Mouse (Mus musculus) MEL (cell line): ENCODE data around the gene Limch1. TPM values are rescaled to one million over a fixed set of nuclear protein-coding genes. Genes with fewer than 3 reads are reported as not detected.

Experiments
- DNase-seq: peaks from one replicate; pipeline ENCODE4 v3.0.0; 2011; ENCODE audit warnings: low read depth, low spot score
- H3K27ac ChIP-seq: 2 replicates; pipeline ENCODE4 v1.5.1; 2012; ENCODE audit warnings: low read depth, mild to moderate bottlenecking, control low read depth, low read length, moderate library complexity; ENCODE audit not compliant: control insufficient read depth
- H3K27me3 ChIP-seq, 2 experiments: fragments of 150-350 bp in 1 of 2; sonication (generic) in 1 of 2; 2 replicates each; pipeline ENCODE4 v1.6.1; 2012; ENCODE audit warnings: low read length in 2 of 2, mild to moderate bottlenecking in 2 of 2, improper control_type of control experiment in 1 of 2, moderate library complexity in 1 of 2; ENCODE audit not compliant: insufficient read depth in 2 of 2, control insufficient read depth in 1 of 2
- H3K36me3 ChIP-seq, 2 experiments: 2 replicates each; pipeline ENCODE4 v1.6.1; 2012 to 2014; ENCODE audit warnings: low read length in 2 of 2, improper control_type of control experiment in 1 of 2, inconsistent platforms in 1 of 2, mild to moderate bottlenecking in 1 of 2; ENCODE audit not compliant: insufficient read depth in 2 of 2, control insufficient read depth in 1 of 2
- H3K4me1 ChIP-seq, 2 experiments: fragments of 150-350 bp in 1 of 2; sonication (generic) in 1 of 2; 2 replicates each; pipeline ENCODE4 v1.6.1; 2012; ENCODE audit warnings: low read length in 2 of 2, improper control_type of control experiment in 1 of 2, mild to moderate bottlenecking in 1 of 2; ENCODE audit not compliant: insufficient read depth in 2 of 2, control insufficient read depth in 1 of 2
- H3K4me3 ChIP-seq, 2 experiments: fragments of 150-350 bp in 1 of 2; sonication (generic) in 1 of 2; 2 replicates each; pipeline ENCODE4 v1.5.1; 2012; ENCODE audit warnings: low read depth in 2 of 2, low read length in 2 of 2, mild to moderate bottlenecking in 2 of 2, moderate library complexity in 2 of 2, control low read depth in 1 of 2, improper control_type of control experiment in 1 of 2; ENCODE audit not compliant: control insufficient read depth in 1 of 2, insufficient read depth in 1 of 2
- H3K79me2 ChIP-seq: 2 replicates; pipeline ENCODE4 v1.6.1; 2012; ENCODE audit warnings: mild to moderate bottlenecking, low read length, moderate library complexity; ENCODE audit not compliant: control insufficient read depth, poor library complexity, insufficient read depth
- H3K9ac ChIP-seq: 2 replicates; pipeline ENCODE4 v1.6.1; 2012; ENCODE audit warnings: low read depth, mild to moderate bottlenecking, control low read depth, low read length, moderate library complexity; ENCODE audit not compliant: control insufficient read depth, poor library complexity, severe bottlenecking
- H3K9me3 ChIP-seq: fragments of 150-350 bp; sonication (generic); replicated peaks from 2 replicates; pipeline ENCODE4 v1.6.1; 2012; ENCODE audit warnings: mild to moderate bottlenecking, low read length, improper control_type of control experiment, moderate library complexity; ENCODE audit not compliant: insufficient read depth
- CHD2 ChIP-seq: IDR thresholded peaks from 2 replicates; pipeline ENCODE4 v1.6.1; 2011; ENCODE audit warnings: low read length, improper control_type of control experiment
- CTCF ChIP-seq, 3 experiments: IDR thresholded peaks in 2 of 3; conservative IDR thresholded peaks in 1 of 3; 2 replicates each; pipeline ENCODE4 v1.5.1; 2011 to 2012; ENCODE audit warnings: low read length in 3 of 3, low read depth in 2 of 3, mild to moderate bottlenecking in 2 of 3, improper control_type of control experiment in 1 of 3, inconsistent platforms in 1 of 3, mixed read lengths in 1 of 3, moderate library complexity in 1 of 3; ENCODE audit not compliant: control insufficient read depth in 1 of 3, insufficient read depth in 1 of 3, poor library complexity in 1 of 3, severe bottlenecking in 1 of 3
- ELF1 ChIP-seq: IDR thresholded peaks from 2 replicates; pipeline ENCODE4 v1.6.1; 2014; ENCODE audit warnings: low read depth, mild to moderate bottlenecking, inconsistent platforms, low read length, improper control_type of control experiment, moderate library complexity
- EP300 ChIP-seq, 2 experiments: IDR thresholded peaks; 2 replicates each; pipeline ENCODE4 v1.6.1; 2011; ENCODE audit warnings: improper control_type of control experiment in 2 of 2, low read length in 2 of 2, low read depth in 1 of 2, mild to moderate bottlenecking in 1 of 2
- ETS1 ChIP-seq: IDR thresholded peaks from 2 replicates; pipeline ENCODE4 v1.6.1; 2012; ENCODE audit warnings: low read depth, mild to moderate bottlenecking, inconsistent platforms, low read length, improper control_type of control experiment, moderate library complexity
- GATA1 ChIP-seq: IDR thresholded peaks from 2 replicates; pipeline ENCODE4 v1.6.1; 2011; ENCODE audit warnings: low read depth, low read length, improper control_type of control experiment
- JUND ChIP-seq: IDR thresholded peaks from 2 replicates; pipeline ENCODE4 v1.6.1; 2011; ENCODE audit warnings: low read depth, mild to moderate bottlenecking, improper control_type of control experiment, low read length
- MAZ ChIP-seq: IDR thresholded peaks from 2 replicates; pipeline ENCODE4 v1.6.1; 2012; ENCODE audit warnings: low read depth, mild to moderate bottlenecking, inconsistent platforms, low read length, improper control_type of control experiment
- MEF2A ChIP-seq: IDR thresholded peaks from 2 replicates; pipeline ENCODE4 v1.6.1; 2014; ENCODE audit warnings: low read depth, mild to moderate bottlenecking, inconsistent platforms, low read length, improper control_type of control experiment; ENCODE audit not compliant: poor library complexity, insufficient replicate concordance, severe bottlenecking; ENCODE audit errors: extremely low read depth
- NELFE ChIP-seq: IDR thresholded peaks from 2 replicates; pipeline ENCODE4 v1.6.1; 2011; ENCODE audit warnings: low read depth, low read length, improper control_type of control experiment
- NRF1 ChIP-seq: IDR thresholded peaks from 2 replicates; pipeline ENCODE4 v1.6.1; 2014; ENCODE audit warnings: low read depth, mild to moderate bottlenecking, inconsistent platforms, low read length, improper control_type of control experiment, moderate library complexity; ENCODE audit not compliant: poor library complexity, insufficient read depth, severe bottlenecking
- POLR2A ChIP-seq, 2 experiments: IDR thresholded peaks; 2 replicates each; pipeline ENCODE4 v1.6.1; 2011 to 2012; ENCODE audit warnings: low read length in 2 of 2, mild to moderate bottlenecking in 2 of 2, control low read depth in 1 of 2, improper control_type of control experiment in 1 of 2, low read depth in 1 of 2, moderate library complexity in 1 of 2; ENCODE audit not compliant: control insufficient read depth in 1 of 2, insufficient read depth in 1 of 2, poor library complexity in 1 of 2
- SIN3A ChIP-seq: IDR thresholded peaks from 2 replicates; pipeline ENCODE4 v1.6.1; 2012; ENCODE audit warnings: low read length, improper control_type of control experiment, inconsistent platforms
- SMC3 ChIP-seq: IDR thresholded peaks from 2 replicates; pipeline ENCODE4 v1.6.1; 2011; ENCODE audit warnings: low read depth, low read length, improper control_type of control experiment
- TAL1 ChIP-seq: IDR thresholded peaks from 2 replicates; pipeline ENCODE4 v1.6.1; 2012; ENCODE audit warnings: mild to moderate bottlenecking, inconsistent platforms, low read length, moderate library complexity, mixed read lengths
- UBTF ChIP-seq: IDR thresholded peaks from 2 replicates; pipeline ENCODE4 v1.6.1; 2012; ENCODE audit warnings: low read depth, mild to moderate bottlenecking, inconsistent platforms, low read length, improper control_type of control experiment, moderate library complexity, borderline replicate concordance; ENCODE audit not compliant: insufficient read depth
- USF1 ChIP-seq: IDR thresholded peaks from 2 replicates; pipeline ENCODE4 v1.6.1; 2014; ENCODE audit warnings: low read depth, mild to moderate bottlenecking, inconsistent platforms, low read length, improper control_type of control experiment, moderate library complexity
- USF2 ChIP-seq, 2 experiments: IDR thresholded peaks; 2 replicates each; pipeline ENCODE4 v1.6.1; 2011 to 2012; ENCODE audit warnings: improper control_type of control experiment in 2 of 2, low read length in 2 of 2, borderline replicate concordance in 1 of 2, inconsistent platforms in 1 of 2, low read depth in 1 of 2, mild to moderate bottlenecking in 1 of 2; ENCODE audit not compliant: insufficient read depth in 1 of 2
- ZMIZ1 ChIP-seq: IDR thresholded peaks from 2 replicates; pipeline ENCODE4 v1.6.1; 2012; ENCODE audit warnings: low read depth, mild to moderate bottlenecking, inconsistent platforms, low read length, improper control_type of control experiment, moderate library complexity
- polyA plus RNA-seq, 2 experiments: library from polyadenylated mRNA; stranded (reverse) in 1 of 2; unstranded in 1 of 2; fragments of >175 nt in 1 of 2; fragments of >200 nt in 1 of 2; gene quantifications; 2 replicates each; pipeline versions ENCODE4 v1.2.1 to v1.2.4; 2012; ENCODE audit warnings: low replicate concordance in 2 of 2, low read depth in 1 of 2; ENCODE audit not compliant: insufficient read length in 2 of 2, insufficient read depth in 1 of 2, missing spikeins in 1 of 2
- total RNA-seq: library from RNA; depleted of rRNA; stranded (reverse); fragments of 300-350 nt; gene quantifications from 2 replicates; pipeline ENCODE4 v1.2.3, GENCODE M21; 2012

Limch1 gene
- total and polyA plus RNA-seq, 3 experiments, result not detected

DNA sequence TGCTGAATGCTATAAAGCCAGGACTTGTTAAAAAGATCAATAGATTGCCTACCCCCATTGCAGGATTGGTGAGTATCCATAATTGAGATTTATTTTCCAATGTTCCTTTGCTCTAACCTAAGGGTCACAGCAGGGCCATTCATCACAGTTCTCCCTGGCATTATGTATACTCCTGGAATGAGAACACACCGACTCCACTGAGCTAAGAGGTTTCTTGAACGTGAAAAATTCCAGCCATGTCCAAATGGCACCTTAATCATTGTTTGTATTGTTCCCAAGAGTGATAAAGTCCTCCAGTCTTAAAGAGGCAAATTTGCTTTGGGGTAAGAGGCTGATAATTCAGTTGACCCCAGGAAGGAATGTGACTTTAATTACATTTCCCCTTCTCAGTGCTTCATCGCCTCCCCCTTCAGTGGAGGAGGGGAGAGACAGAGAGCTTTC lies 136.3 kb downstream of the Limch1 start:
- Histone ChIP-seq H3K27me3 (no peaks in the 10 kb centered on the region), H3K9ac (no peak overlapping the region), H3K4me1 (no peaks in the 10 kb centered on the region), H3K9me3 (no peaks in the 10 kb centered on the region), H3K4me3 (no peak overlapping the region), H3K79me2 (no peaks in the 10 kb centered on the region), H3K27ac (no peak overlapping the region), H3K36me3 (no peaks in the 10 kb centered on the region)
- no peak for TF ChIP-seq USF2 (IDR thresholded peaks at IDR 0.05; ENCODE audit: borderline replicate concordance in 1 of 2, insufficient read depth in 1 of 2, low read depth in 1 of 2, low read length in 2 of 2)
- no peak for TF ChIP-seq SMC3
- no peak for TF ChIP-seq ELF1
- TF ChIP-seq CTCF (IDR thresholded peaks at IDR 0.05 in 2 of 3, conservative IDR thresholded peaks at IDR 0.05 in 1 of 3; ENCODE audit: control insufficient read depth in 1 of 3, insufficient read depth in 1 of 3, low read depth in 2 of 3, low read length in 3 of 3, poor library complexity in 1 of 3, severe bottlenecking in 1 of 3), result no peak
- no peak for TF ChIP-seq POLR2A (IDR thresholded peaks at IDR 0.05; ENCODE audit: control insufficient read depth in 1 of 2, insufficient read depth in 1 of 2, low read depth in 1 of 2, low read length in 2 of 2, poor library complexity in 1 of 2)
- TF ChIP-seq GATA1, result no peak
- TF ChIP-seq UBTF, result no peak
- no peak for TF ChIP-seq SIN3A
- TF ChIP-seq MEF2A, result no peak
- TF ChIP-seq USF1, result no peak
- TF ChIP-seq TAL1, result no peak
- no peak for TF ChIP-seq NELFE
- no peak for TF ChIP-seq JUND
- DNase-seq, result no peak

DNA sequence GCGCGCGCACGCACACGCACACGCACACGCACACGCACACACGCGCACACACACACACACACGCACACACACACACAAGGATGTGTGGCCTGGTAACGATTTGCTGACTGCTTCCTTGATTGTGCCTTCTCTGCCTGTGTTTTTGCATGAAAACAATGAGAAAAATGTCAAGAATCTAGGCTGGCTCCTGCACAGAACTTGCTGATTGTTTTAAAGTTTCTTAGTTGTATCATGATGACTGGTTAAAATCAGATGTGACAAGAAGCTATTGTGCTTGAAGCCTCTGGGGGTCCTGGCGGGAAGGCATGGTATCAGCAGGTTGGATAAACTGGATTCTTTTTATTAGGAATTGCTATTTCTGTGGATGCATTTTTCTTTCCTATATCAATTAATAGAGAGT lies 137.1 kb downstream of the Limch1 start:
- DNase-seq, result peak; percentile 1
- H3K27ac ChIP-seq, result no peak overlapping the region
- no peaks in the 10 kb centered on the region for H3K36me3 ChIP-seq
- H3K9ac ChIP-seq, result no peak overlapping the region
- no peak for TF ChIP-seq EP300 (IDR thresholded peaks at IDR 0.05; ENCODE audit: low read depth in 1 of 2, low read length in 2 of 2)
- no peak for TF ChIP-seq MAZ
- no peak for TF ChIP-seq ZMIZ1
- no peak for TF ChIP-seq CHD2
- TF ChIP-seq NRF1, result no peak
- TF ChIP-seq SMC3, result no peak
- no peak for TF ChIP-seq ETS1
- no peaks in the 10 kb centered on the region for H3K79me2 ChIP-seq
- H3K9me3 ChIP-seq, result no peaks in the 10 kb centered on the region
- H3K4me1 ChIP-seq, result no peaks in the 10 kb centered on the region
- H3K4me3 ChIP-seq, result no peak overlapping the region
- H3K27me3 ChIP-seq, result no peaks in the 10 kb centered on the region
